Mouse (Mus musculus): ENCODE measurements around the gene Lsm4.

DNA sequence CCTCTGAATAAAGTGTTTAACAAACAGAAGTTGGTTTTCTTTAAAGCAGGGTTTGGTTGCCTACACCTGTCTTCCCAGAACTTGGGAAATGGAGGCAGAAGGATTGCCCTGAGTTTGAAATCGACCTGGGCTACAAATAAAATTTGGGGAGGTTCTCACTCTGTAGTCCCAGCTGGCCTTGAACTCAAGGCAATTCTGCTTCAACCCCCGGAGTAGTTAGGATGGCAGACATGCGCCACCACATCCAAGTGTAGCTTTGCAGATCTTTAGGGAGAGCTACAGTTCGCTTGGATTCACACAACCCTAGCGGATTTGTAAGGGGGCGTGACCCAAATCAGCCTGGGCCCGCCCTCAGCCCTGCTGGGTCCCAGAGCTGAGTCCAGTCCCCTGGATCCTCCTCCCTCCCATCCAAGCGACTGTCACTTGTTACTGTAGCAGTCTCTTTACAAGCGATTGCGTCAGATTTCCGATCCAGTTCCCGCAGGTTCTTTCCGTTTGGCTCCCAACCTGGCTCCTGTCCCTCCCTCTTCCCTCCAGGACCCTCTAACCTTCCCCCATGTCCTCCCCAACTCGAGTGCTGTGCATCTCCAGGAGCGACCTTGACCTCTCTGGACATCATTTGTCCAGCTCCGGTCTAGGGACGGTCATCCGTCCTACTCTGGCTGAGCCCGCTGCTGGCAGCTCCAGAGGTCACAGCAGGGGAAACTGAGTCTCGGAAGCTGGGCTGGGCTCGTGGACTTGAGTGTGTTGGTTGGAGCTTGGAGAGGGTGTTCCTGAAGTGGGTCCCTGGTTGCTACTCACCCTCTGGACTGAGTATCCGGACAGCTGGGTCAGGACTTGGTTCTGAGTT is 42.3 kb upstream of the Lsm4 start:
- TF ChIP-seq CTCF (IDR thresholded peaks at IDR 0.05; ENCODE audit: borderline replicate concordance, control insufficient read depth, extremely low read depth, insufficient read depth, low read length, poor library complexity) (no peak), POLR2A (IDR thresholded peaks at IDR 0.05; ENCODE audit: control insufficient read depth, extremely low read depth, insufficient read depth, low read length, poor library complexity) (no peak)
